Mouse (Mus musculus) E14TG2a.4 (cell line): ENCODE results near the gene Nkain4.

ENCODE experiments used
- CTCF ChIP-seq: conservative IDR thresholded peaks from 2 replicates; pipeline ENCODE4 v1.5.1; 2014; ENCODE audit warnings: low read length
- NANOG ChIP-seq: IDR thresholded peaks from 2 replicates; pipeline ENCODE4 v1.6.1; 2014; ENCODE audit warnings: borderline replicate concordance, low read length, mixed read lengths

DNA sequence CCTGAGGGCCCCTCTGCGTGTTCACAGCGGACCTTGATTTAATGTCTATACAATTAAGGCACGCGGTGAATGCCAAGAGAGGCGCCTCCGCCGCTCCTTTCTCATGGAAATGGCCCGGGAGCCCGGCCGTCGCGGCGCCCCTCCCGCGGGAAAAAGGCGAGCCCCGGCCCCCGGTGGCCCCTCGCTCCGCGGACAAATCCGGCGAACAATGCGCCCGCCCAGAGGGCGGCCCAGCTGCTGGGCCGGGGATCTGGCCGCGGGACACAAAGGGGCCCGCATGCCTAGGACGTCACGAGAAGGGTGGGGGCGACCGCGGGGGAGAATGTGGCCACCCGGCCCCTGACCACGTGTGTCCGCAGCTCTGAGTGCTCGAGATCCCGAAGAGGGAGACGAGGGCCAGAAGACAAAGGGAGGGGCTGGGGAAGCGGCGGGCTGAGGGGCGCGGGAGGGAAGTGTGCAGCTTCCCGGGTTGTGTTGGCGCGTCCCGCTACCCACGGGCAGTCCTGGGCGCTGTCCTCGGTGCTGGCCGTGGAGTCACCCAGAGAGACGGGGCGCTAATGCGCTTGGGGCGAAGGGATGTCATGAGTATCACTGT lies 60.4 kb downstream of the Nkain4 start:
- no peak for TF ChIP-seq CTCF
- no peak for TF ChIP-seq NANOG
